Mouse (Mus musculus) erythroblast, embryonic 14.5 days (primary cell): ENCODE results near the gene Uggt2.

ENCODE experiments used
- GATA1 ChIP-seq: IDR thresholded peaks from 2 replicates; pipeline ENCODE4 v1.6.1; 2012; ENCODE audit warnings: low read length, inconsistent platforms, mixed read lengths
- TAL1 ChIP-seq: IDR thresholded peaks from 3 replicates; pipeline ENCODE4 v1.6.1; 2012; ENCODE audit warnings: low read length, inconsistent platforms, mixed read lengths

DNA sequence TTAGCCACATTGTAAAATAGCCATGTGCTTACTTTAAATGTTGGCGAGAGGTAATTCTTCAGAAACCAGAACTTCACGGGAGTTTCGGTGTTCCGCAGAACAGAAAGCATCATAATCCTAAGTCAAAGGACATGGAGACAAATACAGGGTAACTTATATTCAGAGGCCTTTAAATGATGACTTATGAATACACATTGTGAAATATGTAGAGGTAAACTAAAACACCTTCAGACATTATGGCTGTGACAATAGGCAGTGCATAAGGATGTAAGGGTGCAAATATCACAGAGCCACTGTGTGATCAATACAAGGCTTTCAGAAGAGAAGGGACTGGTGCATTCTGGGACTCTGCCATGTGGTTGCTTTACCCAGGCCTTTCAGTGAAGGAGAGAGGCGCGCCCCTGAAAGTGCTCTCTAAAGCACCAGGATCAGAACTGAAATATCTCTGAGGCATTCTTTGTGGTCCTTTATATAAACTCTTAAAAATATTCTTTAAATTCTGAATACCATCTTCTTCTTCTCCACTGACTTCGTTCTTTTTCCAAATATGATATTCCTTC is 91.1 kb downstream of the Uggt2 start:
- TF ChIP-seq TAL1 (no peak), GATA1 (no peak)
